Mouse (Mus musculus): ENCODE results near the gene Foxo1. TPM values are rescaled to one million over a fixed set of nuclear protein-coding genes. Genes with fewer than 3 reads are reported as not detected.
A peak's percentile ranks its signal among the peaks of the same experiment; 100 is the strongest.

Gene Foxo1
- polyA plus RNA-seq, 1 experiment from 2014 or later, result 2.3 TPM

GRCm38 (mm10) chr3:52243271-52244021 lies 24.7 kb upstream of the Foxo1 start:
- 51% methylated on average over 12 of the region's 12 CpGs for WGBS
- H3K4me2 ChIP-seq (ENCODE audit: low read length), result no peak overlapping the region
- no peaks in the 10 kb centered on the region for H3K36me3 ChIP-seq (ENCODE audit: control insufficient read depth, insufficient read depth, low read length)
- no peak overlapping the region for H3K4me3 ChIP-seq (ENCODE audit: low read length)
- no peak overlapping the region for H3K9ac ChIP-seq (ENCODE audit: low read depth, low read length)
- no peaks in the 10 kb centered on the region for H3K9me3 ChIP-seq (ENCODE audit: control insufficient read depth, low read length)
- H3K27me3 ChIP-seq (replicated peaks; ENCODE audit: control insufficient read depth, insufficient read depth, low read length), result no peaks in the 10 kb centered on the region; the same call in 1 of the 2 replicates
- no peaks in the 10 kb centered on the region for H3K4me1 ChIP-seq (ENCODE audit: control insufficient read depth, insufficient read depth, low read depth, low read length)
- no peak for ATAC-seq
- H3K27ac ChIP-seq (ENCODE audit: low read depth, low read length), result no peak overlapping the region

GRCm38 (mm10) chr3:52245996-52246830 lies 21.9 kb upstream of the Foxo1 start:
- Histone ChIP-seq H3K27me3 (replicated peaks; ENCODE audit: control insufficient read depth, insufficient read depth, low read length) (no peaks in the 10 kb centered on the region), H3K9ac (ENCODE audit: low read depth, low read length) (no peak overlapping the region), H3K36me3 (ENCODE audit: control insufficient read depth, insufficient read depth, low read length) (no peaks in the 10 kb centered on the region), H3K4me2 (ENCODE audit: low read length) (no peak overlapping the region), H3K9me3 (ENCODE audit: control insufficient read depth, low read length) (no peaks in the 10 kb centered on the region), H3K4me1 (ENCODE audit: control insufficient read depth, insufficient read depth, low read depth, low read length) (no peaks in the 10 kb centered on the region), H3K4me3 (ENCODE audit: low read length) (no peak overlapping the region), H3K27ac (ENCODE audit: low read depth, low read length) (no peak overlapping the region)
- WGBS, result 78% methylated on average over 12 of the region's 12 CpGs
- ATAC-seq, result no peak

- Histone ChIP-seq H3K4me3 (ENCODE audit: low read length) (no peak overlapping the region), H3K9me3 (ENCODE audit: control insufficient read depth, low read length) (no peaks in the 10 kb centered on the region), H3K36me3 (ENCODE audit: control insufficient read depth, insufficient read depth, low read length) (no peaks in the 10 kb centered on the region), H3K9ac (ENCODE audit: low read depth, low read length) (no peak overlapping the region), H3K27ac (ENCODE audit: low read depth, low read length) (no peak overlapping the region), H3K4me1 (ENCODE audit: control insufficient read depth, insufficient read depth, low read depth, low read length) (no peaks in the 10 kb centered on the region), H3K27me3 (replicated peaks; ENCODE audit: control insufficient read depth, insufficient read depth, low read length) (no peaks in the 10 kb centered on the region), H3K4me2 (ENCODE audit: low read length) (no peak overlapping the region)
- whole genome bisulfite sequencing, result 43% methylated on average over 1 of the region's 1 CpGs
- ATAC-seq, result no peak
These were observed 17.0 kb upstream of the Foxo1 start for GRCm38 (mm10) chr3:52251184-52251583.

DNA sequence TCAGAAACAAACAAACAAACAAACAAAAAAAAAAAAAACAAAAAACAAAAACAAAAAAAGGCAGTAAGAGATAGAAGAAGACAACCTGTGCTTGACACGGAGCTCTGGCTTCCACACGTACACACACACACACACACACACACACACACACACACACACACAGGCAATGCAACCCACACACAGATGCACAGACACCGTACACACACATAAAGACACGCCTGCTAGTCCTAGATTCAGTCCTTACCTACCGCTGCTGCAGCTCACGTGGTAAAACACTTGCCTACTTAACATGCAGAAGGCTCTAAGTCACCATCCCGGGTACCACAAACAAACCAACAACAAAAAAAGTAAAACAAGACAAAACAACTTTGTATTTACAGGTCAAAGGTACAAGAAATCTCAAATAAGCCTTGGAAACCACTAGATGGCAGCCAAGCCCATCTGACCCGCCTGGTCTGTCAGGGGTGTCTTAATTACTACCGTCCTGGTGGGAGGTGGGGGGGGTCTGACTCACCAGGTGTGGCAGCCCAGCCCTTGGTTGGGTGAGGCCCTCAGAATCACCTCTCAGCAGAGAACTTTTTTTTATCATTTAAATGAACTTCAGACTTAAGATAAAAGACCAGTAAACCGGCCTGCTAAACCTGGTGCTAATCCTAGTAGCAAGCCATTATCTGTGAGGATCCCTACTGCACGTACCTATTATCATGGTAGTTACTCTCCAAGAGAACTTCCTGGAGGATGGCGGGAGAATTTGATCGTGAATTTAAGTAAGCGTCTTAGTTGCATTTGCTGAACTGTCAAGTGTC lies 14.3 kb upstream of the Foxo1 start:
- Histone ChIP-seq H3K9ac (ENCODE audit: low read depth, low read length) (no peak overlapping the region), H3K4me3 (ENCODE audit: low read length) (no peak overlapping the region), H3K27ac (ENCODE audit: low read depth, low read length) (no peak overlapping the region), H3K27me3 (replicated peaks; ENCODE audit: control insufficient read depth, insufficient read depth, low read length) (no peaks in the 10 kb centered on the region), H3K9me3 (ENCODE audit: control insufficient read depth, low read length) (no peaks in the 10 kb centered on the region), H3K4me1 (ENCODE audit: control insufficient read depth, insufficient read depth, low read depth, low read length) (peaks cover 6% of the 10 kb centered on the region; the same call in 1 of the 2 replicates), H3K4me2 (ENCODE audit: low read length) (no peak overlapping the region), H3K36me3 (ENCODE audit: control insufficient read depth, insufficient read depth, low read length) (no peaks in the 10 kb centered on the region)
- WGBS, result 24% methylated on average over 14 of the region's 14 CpGs
- no peak for ATAC-seq

DNA sequence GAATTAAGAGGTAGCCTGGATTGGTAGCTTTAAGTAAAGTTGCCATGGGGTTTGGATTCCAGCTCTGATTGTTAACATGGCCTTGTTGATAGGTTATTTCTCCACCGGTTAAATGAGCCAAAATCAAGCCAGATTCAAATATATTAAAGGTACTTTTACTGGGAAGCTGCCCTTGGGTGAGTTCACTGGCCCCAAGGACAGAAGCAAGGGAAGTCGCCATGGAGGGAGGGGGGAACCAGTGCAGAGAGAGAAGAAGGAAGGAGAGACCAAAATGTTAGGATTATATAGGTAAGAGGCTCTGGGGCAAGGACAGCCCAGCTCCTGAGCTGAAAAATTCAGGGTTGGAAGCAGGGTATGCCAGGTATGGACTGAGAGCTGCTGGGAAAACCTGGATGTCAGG lies 13.6 kb upstream of the Foxo1 start:
- Histone ChIP-seq H3K4me3 (ENCODE audit: low read length) (no peak overlapping the region), H3K27ac (ENCODE audit: low read depth, low read length) (no peak overlapping the region), H3K27me3 (replicated peaks; ENCODE audit: control insufficient read depth, insufficient read depth, low read length) (peaks cover 4% of the 10 kb centered on the region; the same call in 1 of the 2 replicates), H3K4me1 (ENCODE audit: control insufficient read depth, insufficient read depth, low read depth, low read length) (peaks cover 6% of the 10 kb centered on the region; the same call in 1 of the 2 replicates), H3K9ac (ENCODE audit: low read depth, low read length) (no peak overlapping the region), H3K36me3 (ENCODE audit: control insufficient read depth, insufficient read depth, low read length) (no peaks in the 10 kb centered on the region), H3K9me3 (ENCODE audit: control insufficient read depth, low read length) (no peaks in the 10 kb centered on the region), H3K4me2 (ENCODE audit: low read length) (no peak overlapping the region)
- ATAC-seq, result no peak
- 7% methylated on average over 2 of the region's 2 CpGs for WGBS

DNA sequence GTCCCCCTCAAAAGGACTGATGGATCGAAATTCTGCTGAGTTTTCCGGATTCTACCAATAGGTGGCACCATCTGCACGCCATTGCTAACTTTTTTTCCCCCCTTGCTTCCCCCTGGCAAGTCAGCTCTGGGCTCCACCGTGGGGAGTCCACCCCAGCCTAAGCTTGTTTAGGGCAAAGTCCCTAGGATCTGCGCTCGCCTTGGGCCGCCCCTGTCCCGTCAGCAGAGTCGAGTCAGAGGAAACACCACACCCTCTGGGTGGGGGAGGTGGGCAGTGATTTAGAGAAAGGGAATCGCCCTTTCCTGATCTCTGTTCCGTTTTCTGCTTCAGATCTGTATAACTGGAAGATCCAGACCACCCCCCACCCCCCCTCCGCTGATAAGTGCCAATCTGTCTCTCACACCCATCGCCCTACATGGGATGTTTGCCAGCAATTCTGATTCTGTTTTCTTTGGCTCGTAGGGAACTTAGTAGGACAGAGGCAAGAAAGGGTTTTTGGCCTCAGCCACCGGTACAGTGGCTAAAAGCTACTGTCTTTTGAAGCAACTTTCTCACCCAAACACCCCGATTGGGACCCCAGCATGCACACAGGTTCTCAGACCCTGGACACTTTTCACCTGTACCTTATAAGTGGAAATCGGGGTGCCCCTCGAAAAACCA lies 10.2 kb upstream of the Foxo1 start:
- H3K4me3 ChIP-seq (ENCODE audit: low read length), result peak overlapping the region; percentile 35
- peak; percentile 70 for ATAC-seq
- H3K27me3 ChIP-seq (replicated peaks; ENCODE audit: control insufficient read depth, insufficient read depth, low read length), result peaks cover 13% of the 10 kb centered on the region; the same call in 1 of the 2 replicates
- WGBS, result 14% methylated on average over 18 of the region's 18 CpGs
- peaks cover 6% of the 10 kb centered on the region; the same call in 1 of the 2 replicates for H3K4me1 ChIP-seq (ENCODE audit: control insufficient read depth, insufficient read depth, low read depth, low read length)
- no peaks in the 10 kb centered on the region for H3K36me3 ChIP-seq (ENCODE audit: control insufficient read depth, insufficient read depth, low read length)
- peak overlapping the region; percentile 70 for H3K4me2 ChIP-seq (ENCODE audit: low read length)
- H3K9ac ChIP-seq (ENCODE audit: low read depth, low read length), result peak overlapping the region; percentile 52
- H3K9me3 ChIP-seq (ENCODE audit: control insufficient read depth, low read length), result no peaks in the 10 kb centered on the region
- no peak overlapping the region for H3K27ac ChIP-seq (ENCODE audit: low read depth, low read length)

DNA sequence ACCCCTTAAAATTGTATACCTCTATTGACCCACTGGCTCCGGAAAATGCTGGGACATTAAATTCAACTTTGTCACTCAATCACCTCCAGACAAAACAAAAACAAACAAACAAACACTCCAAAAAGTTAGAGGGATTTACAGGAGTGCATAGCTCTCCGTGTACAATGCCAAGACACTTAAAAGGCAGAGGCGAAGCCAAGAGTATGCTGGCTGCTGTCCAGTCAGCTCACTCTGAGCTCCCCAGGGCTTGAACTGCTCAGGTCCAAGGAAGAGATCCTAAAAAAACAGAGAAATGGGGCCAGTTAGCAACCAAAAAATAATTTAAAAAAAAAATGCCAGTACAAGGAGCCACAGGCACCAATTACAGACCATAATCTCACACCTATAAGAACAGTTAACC lies 9.6 kb upstream of the Foxo1 start:
- 30% methylated on average over 3 of the region's 3 CpGs for WGBS
- peaks cover 6% of the 10 kb centered on the region; the same call in 1 of the 2 replicates for H3K4me1 ChIP-seq (ENCODE audit: control insufficient read depth, insufficient read depth, low read depth, low read length)
- no peaks in the 10 kb centered on the region for H3K36me3 ChIP-seq (ENCODE audit: control insufficient read depth, insufficient read depth, low read length)
- H3K9ac ChIP-seq (ENCODE audit: low read depth, low read length), result no peak overlapping the region
- H3K9me3 ChIP-seq (ENCODE audit: control insufficient read depth, low read length), result no peaks in the 10 kb centered on the region
- H3K4me2 ChIP-seq (ENCODE audit: low read length), result no peak overlapping the region
- no peak overlapping the region for H3K4me3 ChIP-seq (ENCODE audit: low read length)
- no peak overlapping the region for H3K27ac ChIP-seq (ENCODE audit: low read depth, low read length)
- peaks cover 13% of the 10 kb centered on the region; the same call in 1 of the 2 replicates for H3K27me3 ChIP-seq (replicated peaks; ENCODE audit: control insufficient read depth, insufficient read depth, low read length)
- no peak for ATAC-seq

DNA sequence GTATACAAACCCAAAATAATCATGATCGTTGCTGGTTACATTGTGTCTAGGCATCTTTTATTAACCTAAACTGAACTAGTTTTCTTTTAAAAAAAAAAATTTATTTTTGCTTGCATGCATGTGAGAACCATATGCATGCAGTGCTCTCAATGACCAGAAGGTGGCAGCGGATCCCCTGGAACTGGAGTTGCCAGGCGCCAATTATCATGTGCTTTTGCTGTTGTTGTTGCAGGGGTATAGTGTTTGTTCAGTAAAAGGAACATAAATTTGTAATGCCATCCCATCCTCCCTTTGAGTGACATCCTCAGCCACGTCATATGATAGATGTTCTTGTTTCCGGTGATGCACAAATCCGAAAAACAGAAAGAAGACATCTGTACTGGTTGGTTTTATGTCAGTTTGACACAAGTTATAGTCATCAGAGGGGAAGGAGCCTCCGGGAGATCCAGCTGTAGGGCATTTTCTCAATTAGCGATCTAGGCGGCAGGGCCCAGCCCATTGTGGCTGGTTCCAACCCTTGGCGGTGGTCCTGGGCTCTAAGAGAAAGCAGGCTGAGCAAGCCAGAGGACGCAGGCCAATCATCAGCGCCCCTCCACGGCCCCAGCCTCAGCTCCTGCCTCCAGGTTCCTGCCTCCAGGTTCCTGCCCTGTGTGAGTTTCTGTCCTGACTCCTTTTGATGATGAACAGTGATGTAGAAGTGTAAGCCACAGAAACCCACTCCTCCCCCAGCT lies 5.5 kb upstream of the Foxo1 start:
- Histone ChIP-seq H3K27ac (ENCODE audit: low read depth, low read length) (no peak overlapping the region), H3K36me3 (ENCODE audit: control insufficient read depth, insufficient read depth, low read length) (no peaks in the 10 kb centered on the region), H3K4me3 (ENCODE audit: low read length) (no peak overlapping the region), H3K9ac (ENCODE audit: low read depth, low read length) (no peak overlapping the region), H3K9me3 (ENCODE audit: control insufficient read depth, low read length) (no peaks in the 10 kb centered on the region), H3K27me3 (replicated peaks; ENCODE audit: control insufficient read depth, insufficient read depth, low read length) (peaks cover 29% of the 10 kb centered on the region), H3K4me1 (ENCODE audit: control insufficient read depth, insufficient read depth, low read depth, low read length) (peaks cover 13% of the 10 kb centered on the region), H3K4me2 (ENCODE audit: low read length) (no peak overlapping the region)
- ATAC-seq, result peak; percentile 34; the same call in 1 of the 2 replicates
- 38% methylated on average over 13 of the region's 13 CpGs for WGBS
